ENCODE assay signal across 14 mouse cellular contexts in the genomic region with DNA sequence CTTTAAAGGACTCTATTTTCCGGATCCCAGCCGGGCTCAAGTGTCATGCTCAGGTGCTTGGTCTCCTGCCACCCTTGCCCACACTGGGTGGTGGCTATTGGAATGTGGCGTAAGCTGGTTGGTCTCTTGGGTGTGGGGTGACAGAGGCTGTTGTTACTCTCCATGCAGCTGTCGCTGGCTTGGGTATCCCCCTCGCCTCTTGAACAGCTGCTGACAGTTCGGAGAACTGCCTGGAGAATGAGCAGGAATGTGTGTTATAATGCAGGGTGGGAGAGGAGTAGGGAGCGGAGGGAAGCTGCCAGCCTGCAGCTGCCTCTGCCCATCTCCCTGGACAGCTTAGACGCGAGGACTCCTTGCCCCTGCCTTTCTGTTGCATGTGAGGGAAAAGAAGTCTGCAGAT. TPM values are rescaled to one million over a fixed set of nuclear protein-coding genes. Genes with fewer than 3 reads are reported as not detected.
DNase-seq lines count a peak whose midpoint lies in the region; ATAC-seq and TF ChIP-seq lines count a peak whose summit lies in the region.
"Had no signal": no experiment of that assay in that cellular context is flagged by ENCODE, and none has a peak within 500 bp of the region (broad histone marks: within the 10 kb centered on the region; RNA-seq: fewer than 3 reads in every experiment).

No protein-coding gene starts in this region.

- DNase-seq in frontal cortex, postnatal 10 days (ENCODE audit: low spot score in 2 of 2) = no peak
- no peak for DNase-seq in kidney, postnatal 36 days
- DNase-seq: adrenal gland, adult 2 months; cerebellum, adult 11-12 months; retina, postnatal 1 day had no signal

- no peaks in the 10 kb centered on the region for H3K9me3 ChIP-seq in kidney, embryonic 16.5 days (ENCODE audit: low read length)
- no peaks in the 10 kb centered on the region for H3K9me3 ChIP-seq in megakaryocyte, embryonic 14.5 days
- H3K9me3 ChIP-seq: liver, embryonic 12.5 days had no signal

- no peak overlapping the region for H3K4me3 ChIP-seq in kidney, embryonic 16.5 days (ENCODE audit: low read length)
- peak overlapping the region; percentile 86 for H3K4me3 ChIP-seq in megakaryocyte, embryonic 14.5 days (replicated peaks)
- no peak overlapping the region for H3K4me3 ChIP-seq in myocyte
- H3K4me3 ChIP-seq: liver, embryonic 12.5 days had no signal

- peaks cover 52% of the 10 kb centered on the region for H3K36me3 ChIP-seq in kidney, embryonic 16.5 days (ENCODE audit: insufficient read depth, low read length)
- H3K36me3 ChIP-seq in megakaryocyte, embryonic 14.5 days (replicated peaks; ENCODE audit: low read length) = peaks cover 89% of the 10 kb centered on the region
- peaks cover 62% of the 10 kb centered on the region for H3K36me3 ChIP-seq in myocyte (ENCODE audit: control insufficient read depth, insufficient read depth)

- peaks cover 38% of the 10 kb centered on the region for H3K4me1 ChIP-seq in kidney, embryonic 16.5 days (ENCODE audit: insufficient read depth, low read length)
- H3K4me1 ChIP-seq in megakaryocyte, embryonic 14.5 days = peaks cover 98% of the 10 kb centered on the region

- H3K9ac ChIP-seq in kidney, embryonic 16.5 days (replicated peaks; ENCODE audit: low read length) = no peak overlapping the region
- H3K9ac ChIP-seq: hindbrain, embryonic 14.5 days; liver, embryonic 12.5 days had no signal

- 0 out of 2 replicates have a peak, but pooled peaks have one; percentile 3 for ATAC-seq in frontal cortex, adult (ENCODE audit: low TSS enrichment)
- no peak for ATAC-seq in kidney, embryonic 16.5 days (ENCODE audit: low FRiP score, low TSS enrichment)
- no peak for ATAC-seq in megakaryocyte, adult 5-6 weeks (ENCODE audit: poor library complexity, severe bottlenecking)
- ATAC-seq in monocyte, adult 5-6 weeks (replicated peaks; ENCODE audit: insufficient number of reproducible peaks, low FRiP score, low TSS enrichment, poor library complexity, severe bottlenecking) = no peak
- ATAC-seq: forebrain, embryonic 16.5 days; liver, embryonic 12.5 days had no signal

- peaks cover 89% of the 10 kb centered on the region for H3K79me2 ChIP-seq in myocyte (ENCODE audit: control insufficient read depth, insufficient read depth)

- peak overlapping the region; percentile 12; the same call in 1 of the 2 replicates for H3K27ac ChIP-seq in kidney, embryonic 16.5 days (ENCODE audit: low read length)
- H3K27ac ChIP-seq: hindbrain, embryonic 14.5 days; liver, embryonic 12.5 days had no signal

- peak; percentile 56 for TF ChIP-seq POLR2A in myocyte (IDR thresholded peaks at IDR 0.05; ENCODE audit: insufficient read length, low read depth)

- WGBS in kidney, embryonic 16.5 days = 71% methylated on average over 9 of the region's 9 CpGs

- no peaks in the 10 kb centered on the region for H3K27me3 ChIP-seq in kidney, embryonic 16.5 days (ENCODE audit: insufficient read depth, low read length)
- no peaks in the 10 kb centered on the region for H3K27me3 ChIP-seq in megakaryocyte, embryonic 14.5 days (replicated peaks)
- H3K27me3 ChIP-seq in myocyte (ENCODE audit: control insufficient read depth, insufficient read depth, insufficient read length) = no peaks in the 10 kb centered on the region
- H3K27me3 ChIP-seq: liver, embryonic 12.5 days had no signal

- no peak overlapping the region for H3K4me2 ChIP-seq in kidney, embryonic 16.5 days (replicated peaks; ENCODE audit: low read depth, low read length)
- H3K4me2 ChIP-seq in myocyte (ENCODE audit: low read depth) = peak overlapping the region; percentile 96
- H3K4me2 ChIP-seq: hindbrain, embryonic 14.5 days; liver, embryonic 12.5 days had no signal

- no peak overlapping the region for H3ac ChIP-seq in myocyte (ENCODE audit: control insufficient read depth, insufficient read length)

TF ChIP-seq in myocyte, 11 proteins besides CTCF, POLR2A, EP300 and RAD21:
- TF ChIP-seq SRF (IDR thresholded peaks at IDR 0.05; ENCODE audit: control insufficient read depth, insufficient read length, low read depth) = peak; percentile 64
- no peak for TF ChIP-seq CEBPB (IDR thresholded peaks at IDR 0.05; ENCODE audit: insufficient read depth, poor library complexity, severe bottlenecking)
- TF ChIP-seq USF1 (IDR thresholded peaks at IDR 0.05; ENCODE audit: low read depth) = no peak
- peak; percentile 98 to 100 (median 99) for TF ChIP-seq MYOG (IDR thresholded peaks at IDR 0.05; ENCODE audit: control insufficient read depth in 1 of 3, insufficient read depth in 1 of 3, insufficient read length in 2 of 3, low read depth in 2 of 3)
- TF ChIP-seq MAX (IDR thresholded peaks at IDR 0.05; ENCODE audit: low read depth) = no peak
- peak; percentile 89 for TF ChIP-seq TCF3 (IDR thresholded peaks at IDR 0.05; ENCODE audit: insufficient read length, low read depth)
- TF ChIP-seq MYOD1 (IDR thresholded peaks at IDR 0.05; ENCODE audit: control insufficient read depth in 1 of 3, insufficient read length in 2 of 3, low read depth in 2 of 3) = peak; percentile 99 to 100 (median 100)
- TF ChIP-seq TCF12 (IDR thresholded peaks at IDR 0.05; ENCODE audit: insufficient read depth, poor library complexity, severe bottlenecking) = peak; percentile 96
- no peak for TF ChIP-seq E2F4 (IDR thresholded peaks at IDR 0.05; ENCODE audit: insufficient read depth)
- peak; percentile 92 for TF ChIP-seq POLR2AphosphoS2 (IDR thresholded peaks at IDR 0.05; ENCODE audit: insufficient read length, low read depth)

RNA-seq across cellular contexts. Expression of gene Rxfp4, which starts 22.9 kb away (rescaled TPM):
- polyA plus RNA-seq in kidney, embryonic 16.5 days (2015; fragmentation: Nextera tagmentation; extraction: Ambion mirVana) = not detected in 2 replicates
- not detected in 2 replicates for polyA plus RNA-seq in megakaryocyte, embryonic 14.5 days (2012; ENCODE audit: insufficient read depth, low replicate concordance)
- not detected in 2 replicates for total RNA-seq in megakaryocyte, adult 5-6 weeks (2015)
- total RNA-seq in megakaryocyte, adult 5-6 weeks (2017) = not detected in 2 replicates
- not detected for polyA plus RNA-seq in myocyte (2012; fragmentation: generic; extraction: Trizol)
- total RNA-seq in monocyte, adult 5-6 weeks (2017) = not detected in 3 replicates
- total RNA-seq: adrenal gland, adult 2 months had no signal
- polyA plus RNA-seq: adrenal gland, adult 2 months; forebrain, embryonic 16.5 days; hindbrain, embryonic 14.5 days; liver, embryonic 12.5 days had no signal

RNA-seq across cellular contexts. Expression of gene Arhgef2, which starts 24.3 kb away (rescaled TPM):
- polyA plus RNA-seq in kidney, embryonic 16.5 days (2015; fragmentation: Nextera tagmentation; extraction: Ambion mirVana) = 103 and 119 TPM in 2 replicates
- 302 and 446 TPM in 2 replicates for polyA plus RNA-seq in megakaryocyte, embryonic 14.5 days (2012; ENCODE audit: insufficient read depth, low replicate concordance)
- 71.1 and 85.9 TPM in 2 replicates for total RNA-seq in megakaryocyte, adult 5-6 weeks (2015)
- total RNA-seq in megakaryocyte, adult 5-6 weeks (2017) = 49.6 and 73.1 TPM in 2 replicates
- 361 TPM for polyA plus RNA-seq in myocyte (2012; fragmentation: generic; extraction: Trizol)
- total RNA-seq in monocyte, adult 5-6 weeks (2017) = 88.9 to 183 TPM (median 90.0 TPM) in 3 replicates

RNA-seq across cellular contexts. Expression of gene Ssr2, which starts 54.3 kb away (rescaled TPM):
- 269 and 323 TPM in 2 replicates for polyA plus RNA-seq in kidney, embryonic 16.5 days (2015; fragmentation: Nextera tagmentation; extraction: Ambion mirVana)
- polyA plus RNA-seq in megakaryocyte, embryonic 14.5 days (2012; ENCODE audit: insufficient read depth, low replicate concordance) = 111 and 307 TPM in 2 replicates
- 207 and 216 TPM in 2 replicates for total RNA-seq in megakaryocyte, adult 5-6 weeks (2015)
- 93.2 and 107 TPM in 2 replicates for total RNA-seq in megakaryocyte, adult 5-6 weeks (2017)
- polyA plus RNA-seq in myocyte (2012; fragmentation: generic; extraction: Trizol) = 294 TPM
- 23.2 to 70.0 TPM (median 35.5 TPM) in 3 replicates for total RNA-seq in monocyte, adult 5-6 weeks (2017)

RNA-seq across cellular contexts. Expression of gene Khdc4, which starts 55.6 kb away (rescaled TPM):
- polyA plus RNA-seq in kidney, embryonic 16.5 days (2015; fragmentation: Nextera tagmentation; extraction: Ambion mirVana) = 92.2 and 97.3 TPM in 2 replicates
- polyA plus RNA-seq in megakaryocyte, embryonic 14.5 days (2012; ENCODE audit: insufficient read depth, low replicate concordance) = 5.5 and 6.0 TPM in 2 replicates
- total RNA-seq in megakaryocyte, adult 5-6 weeks (2015) = 50.6 and 52.1 TPM in 2 replicates
- 53.4 and 56.1 TPM in 2 replicates for total RNA-seq in megakaryocyte, adult 5-6 weeks (2017)
- 17.2 TPM for polyA plus RNA-seq in myocyte (2012; fragmentation: generic; extraction: Trizol)
- total RNA-seq in monocyte, adult 5-6 weeks (2017) = 82.8 to 120 TPM (median 89.3 TPM) in 3 replicates
